Mouse (Mus musculus): ENCODE results near the gene Atoh8. TPM values are rescaled to one million over a fixed set of nuclear protein-coding genes. Genes with fewer than 3 reads are reported as not detected.

Gene Atoh8
- polyA plus RNA-seq, 1 experiment from 2014 or later, result 3.9 TPM

DNA sequence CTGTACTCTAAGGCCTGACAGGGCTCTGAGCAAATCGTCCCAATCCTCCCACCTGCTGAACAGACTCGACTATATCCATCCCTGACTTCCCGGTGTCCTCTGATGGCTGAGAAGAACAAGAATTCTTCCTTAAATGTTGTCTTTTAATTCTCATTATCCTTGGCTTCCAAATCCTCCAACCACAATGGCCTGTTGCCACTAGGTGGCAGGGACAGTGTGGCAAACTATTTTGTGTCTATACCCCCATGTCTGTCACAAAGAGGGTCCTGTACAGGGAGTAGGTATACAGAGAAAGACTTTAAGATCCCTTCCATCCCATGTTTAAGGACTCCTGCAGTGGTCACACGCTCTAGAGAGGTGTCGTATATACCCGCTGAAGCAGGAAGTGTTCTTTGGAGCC is 14.1 kb downstream of the Atoh8 start:
- H3K4me1 ChIP-seq (replicated peaks), result peaks cover 77% of the 10 kb centered on the region

DNA sequence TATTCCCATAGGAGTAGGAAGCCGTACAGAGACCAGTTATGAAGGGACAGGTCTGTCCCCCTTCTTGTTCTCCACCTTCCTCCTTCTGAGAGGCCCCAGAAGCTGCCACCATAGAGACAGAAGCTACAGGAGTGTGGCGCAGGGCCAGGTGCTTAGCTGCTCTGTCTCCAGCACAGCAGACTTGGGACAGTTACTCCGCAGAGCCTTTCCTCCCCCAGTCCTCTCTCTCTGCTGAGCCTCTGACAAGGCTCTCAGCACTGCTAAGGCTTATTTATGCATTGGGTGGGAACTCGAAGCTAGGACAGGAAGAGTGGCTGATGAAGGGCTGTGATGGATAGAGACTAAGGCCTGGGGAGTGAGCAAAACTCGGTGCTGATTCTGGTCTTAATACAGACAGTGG is 15.8 kb downstream of the Atoh8 start:
- 53% methylated on average over 5 of the region's 5 CpGs for WGBS
- peak overlapping the region; percentile 17; the same call in 1 of the 2 replicates for H3K9ac ChIP-seq
- no peak overlapping the region for H3K4me3 ChIP-seq
- no peaks in the 10 kb centered on the region for H3K9me3 ChIP-seq
- no peak for ATAC-seq (ENCODE audit: low read depth)
- no peak overlapping the region for H3K4me2 ChIP-seq
- H3K36me3 ChIP-seq, result no peaks in the 10 kb centered on the region
- H3K27ac ChIP-seq (replicated peaks), result no peak overlapping the region
- H3K4me1 ChIP-seq (replicated peaks), result peaks cover 94% of the 10 kb centered on the region
- peaks cover 72% of the 10 kb centered on the region for H3K27me3 ChIP-seq

More for the DNA sequence above, 14.1 kb downstream of the Atoh8 start:
- peaks cover 82% of the 10 kb centered on the region for H3K27me3 ChIP-seq
- H3K4me2 ChIP-seq, result no peak overlapping the region
- no peak overlapping the region for H3K9ac ChIP-seq
- WGBS, result 41% methylated on average over 6 of the region's 6 CpGs
- ATAC-seq (ENCODE audit: low read depth), result no peak
- H3K9me3 ChIP-seq, result no peaks in the 10 kb centered on the region
- H3K4me3 ChIP-seq, result no peak overlapping the region
- H3K36me3 ChIP-seq, result no peaks in the 10 kb centered on the region
- no peak overlapping the region for H3K27ac ChIP-seq (replicated peaks)

DNA sequence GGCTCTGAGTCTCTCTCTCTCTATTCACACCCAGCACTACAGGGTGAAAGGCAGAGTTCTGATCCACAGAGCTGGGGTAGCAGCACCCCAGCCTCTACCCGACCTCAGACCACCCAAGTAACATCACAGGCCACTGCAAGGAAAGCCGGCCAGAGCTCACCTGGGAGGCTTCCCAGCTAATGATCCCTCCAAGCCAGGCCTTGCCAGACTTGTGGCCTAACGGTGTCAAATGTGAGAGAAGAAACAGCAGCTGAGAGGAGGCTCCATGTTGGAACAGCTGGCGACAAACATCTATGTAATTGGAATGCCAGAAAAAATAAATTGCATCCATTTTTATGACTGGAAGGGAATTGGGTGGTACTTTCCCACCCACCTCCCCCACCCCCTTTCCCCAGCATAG is 17.1 kb downstream of the Atoh8 start:
- H3K4me1 ChIP-seq (replicated peaks), result peaks cover 98% of the 10 kb centered on the region
- peaks cover 70% of the 10 kb centered on the region for H3K27me3 ChIP-seq
- peak overlapping the region; percentile 26; the same call in 1 of the 2 replicates for H3K9ac ChIP-seq
- no peak overlapping the region for H3K4me3 ChIP-seq
- no peak for ATAC-seq (ENCODE audit: low read depth)
- no peaks in the 10 kb centered on the region for H3K36me3 ChIP-seq
- no peak overlapping the region for H3K4me2 ChIP-seq
- peak overlapping the region; percentile 89 for H3K27ac ChIP-seq (replicated peaks)
- WGBS, result 31% methylated on average over 4 of the region's 4 CpGs
- no peaks in the 10 kb centered on the region for H3K9me3 ChIP-seq

DNA sequence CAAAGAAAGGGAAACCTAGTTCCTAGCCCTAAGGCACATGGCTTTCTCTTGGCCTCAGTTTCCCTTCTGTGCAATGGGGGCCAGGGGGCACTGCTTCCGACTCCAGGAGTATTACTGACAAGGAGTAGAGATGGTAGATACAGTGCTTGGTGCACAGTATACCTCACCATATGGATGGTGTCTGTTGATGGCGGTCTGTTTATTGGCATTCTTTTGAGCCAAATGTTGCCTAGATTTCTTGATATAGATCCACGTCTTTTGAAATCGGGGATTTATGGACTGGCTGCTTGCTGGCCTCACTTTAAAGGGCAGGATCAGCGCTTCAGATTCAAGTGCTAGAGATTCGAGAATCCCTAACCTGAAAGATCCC is 18.0 kb downstream of the Atoh8 start:
- no peaks in the 10 kb centered on the region for H3K9me3 ChIP-seq
- H3K4me3 ChIP-seq, result no peak overlapping the region
- H3K27ac ChIP-seq (replicated peaks), result peak overlapping the region; percentile 89
- H3K36me3 ChIP-seq, result no peaks in the 10 kb centered on the region
- peaks cover 70% of the 10 kb centered on the region for H3K27me3 ChIP-seq
- H3K9ac ChIP-seq, result peak overlapping the region; percentile 34; the same call in 1 of the 2 replicates
- 47% methylated on average over 6 of the region's 6 CpGs for WGBS
- ATAC-seq (ENCODE audit: low read depth), result peak; percentile 29; the same call in 1 of the 2 replicates
- peaks cover 90% of the 10 kb centered on the region for H3K4me1 ChIP-seq (replicated peaks)
- peak overlapping the region; percentile 52 for H3K4me2 ChIP-seq

DNA sequence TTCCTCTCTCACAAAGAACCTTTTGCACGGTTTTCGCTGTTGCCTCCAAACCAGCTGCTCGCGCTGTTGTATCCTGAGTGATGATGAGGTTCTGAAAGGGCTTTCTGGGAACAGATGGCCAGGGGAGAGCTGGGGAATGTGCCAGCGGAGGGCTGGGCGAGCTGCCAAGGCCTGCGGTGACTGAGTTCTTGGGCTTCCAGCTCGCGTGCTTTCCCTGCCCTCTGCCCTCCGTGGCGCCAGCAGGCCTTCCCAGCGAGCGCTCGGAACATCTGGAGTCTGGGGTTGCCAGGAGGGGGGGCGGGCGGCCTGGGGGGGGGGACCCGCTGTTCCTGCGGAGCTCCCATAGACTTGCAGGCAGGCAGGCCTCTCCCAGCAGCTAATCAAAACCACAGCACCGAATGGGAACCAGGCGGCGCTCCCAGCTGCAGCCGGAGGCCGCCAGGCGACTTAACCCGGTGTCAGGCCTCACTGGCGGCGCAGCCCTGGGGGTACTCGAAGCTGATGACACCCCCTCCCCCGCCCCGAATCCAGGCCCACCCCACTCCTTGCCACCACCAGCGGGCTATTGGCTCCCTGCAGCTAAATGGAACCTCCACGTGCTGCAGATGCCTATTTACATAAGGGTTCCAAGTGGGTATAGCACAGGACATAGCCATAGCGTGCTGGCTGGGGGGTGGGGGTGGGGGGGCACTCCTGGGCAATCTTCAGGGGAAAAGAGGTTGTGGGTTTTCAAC is 18.5 kb downstream of the Atoh8 start:
- peak; percentile 90 for ATAC-seq (ENCODE audit: low read depth)
- Histone ChIP-seq H3K9ac (peak overlapping the region; percentile 34; the same call in 1 of the 2 replicates), H3K27ac (replicated peaks) (peak overlapping the region; percentile 89)

DNA sequence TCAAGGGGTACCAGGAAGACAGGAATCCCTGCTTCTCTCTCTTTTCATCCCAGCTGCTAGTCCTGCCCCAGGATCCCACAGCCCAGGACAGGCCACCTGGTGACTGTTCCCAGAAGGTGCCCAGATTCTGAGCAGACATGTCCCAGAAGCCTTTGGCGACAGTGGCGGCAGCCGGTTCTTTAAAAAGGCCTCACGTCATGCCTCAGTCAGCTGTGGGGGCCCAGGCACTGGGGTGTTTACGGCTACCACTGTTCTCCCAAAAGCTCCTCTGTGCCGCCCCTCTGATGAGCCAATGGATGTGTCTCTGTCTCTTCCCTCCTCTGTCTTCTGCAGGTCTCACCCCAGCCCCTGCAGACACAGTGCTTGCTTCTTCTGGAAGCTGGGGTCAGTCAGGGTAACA is 19.8 kb downstream of the Atoh8 start:
- no peak overlapping the region for H3K4me3 ChIP-seq
- 0 out of 2 replicates have a peak overlapping the region, but pooled peaks have one; percentile 27 for H3K9ac ChIP-seq
- WGBS, result 14% methylated on average over 6 of the region's 6 CpGs
- H3K27me3 ChIP-seq, result peaks cover 70% of the 10 kb centered on the region
- H3K27ac ChIP-seq (replicated peaks), result peak overlapping the region; percentile 89
- no peaks in the 10 kb centered on the region for H3K9me3 ChIP-seq
- no peak for ATAC-seq (ENCODE audit: low read depth)
- H3K36me3 ChIP-seq, result no peaks in the 10 kb centered on the region
- 0 out of 2 replicates have a peak overlapping the region, but pooled peaks have one; percentile 52 for H3K4me2 ChIP-seq
- H3K4me1 ChIP-seq (replicated peaks), result peaks cover 83% of the 10 kb centered on the region

More for the DNA sequence above, 18.5 kb downstream of the Atoh8 start:
- Histone ChIP-seq H3K36me3 (no peaks in the 10 kb centered on the region), H3K4me2 (peak overlapping the region; percentile 52), H3K9me3 (no peaks in the 10 kb centered on the region), H3K4me3 (peak overlapping the region; percentile 13), H3K4me1 (replicated peaks) (peaks cover 85% of the 10 kb centered on the region), H3K27me3 (peaks cover 70% of the 10 kb centered on the region)
- WGBS, result 1% methylated on average over 33 of the region's 33 CpGs

DNA sequence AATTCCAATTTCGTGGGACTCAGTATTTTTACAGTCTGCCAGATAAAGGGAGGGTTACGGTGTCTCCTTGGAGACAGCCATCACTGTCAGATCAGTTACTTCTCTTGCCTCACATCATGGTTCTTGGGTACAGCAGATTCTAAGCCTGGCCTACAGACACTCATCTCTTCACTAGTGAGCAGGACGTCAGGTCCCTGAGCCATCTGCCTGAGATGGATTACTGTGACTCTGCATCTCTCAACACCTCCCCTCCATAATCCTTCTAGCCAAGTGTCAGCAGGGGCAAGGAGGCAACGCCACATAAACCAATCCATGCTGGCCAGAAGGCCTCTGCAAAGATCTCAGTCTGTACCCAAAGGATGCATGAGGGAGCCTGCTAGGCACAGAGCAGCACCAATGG is 24.0 kb downstream of the Atoh8 start:
- no peak for ATAC-seq (ENCODE audit: low read depth)
- peaks cover 67% of the 10 kb centered on the region for H3K27me3 ChIP-seq
- peaks cover 43% of the 10 kb centered on the region for H3K4me1 ChIP-seq (replicated peaks)
- H3K9ac ChIP-seq, result no peak overlapping the region
- H3K9me3 ChIP-seq, result no peaks in the 10 kb centered on the region
- no peak overlapping the region for H3K4me3 ChIP-seq
- H3K4me2 ChIP-seq, result no peak overlapping the region
- 55% methylated on average over 4 of the region's 4 CpGs for WGBS
- no peaks in the 10 kb centered on the region; the same call in 1 of the 2 replicates for H3K36me3 ChIP-seq
- H3K27ac ChIP-seq (replicated peaks), result no peak overlapping the region

DNA sequence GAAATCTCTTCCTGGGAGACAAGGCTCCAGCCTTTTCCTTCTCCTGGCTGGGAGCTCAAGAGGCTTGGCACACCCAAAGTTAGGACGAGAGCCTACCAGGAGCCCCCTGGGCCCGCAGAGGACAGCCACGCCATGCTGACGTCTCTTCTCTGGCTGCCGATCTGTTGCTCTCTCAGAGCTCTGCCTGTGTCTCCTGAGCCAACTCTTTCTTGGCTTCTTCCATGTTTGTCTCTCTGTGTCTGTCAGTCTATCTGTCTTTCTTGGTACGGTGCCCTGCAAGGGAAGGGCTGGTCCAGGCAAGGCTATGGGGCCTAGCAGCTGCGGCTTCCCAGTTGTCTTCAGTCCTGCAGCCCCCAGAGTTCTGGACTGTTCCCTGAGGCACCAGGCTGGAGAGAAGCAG is 24.6 kb downstream of the Atoh8 start:
- Histone ChIP-seq H3K4me2 (no peak overlapping the region), H3K27me3 (peaks cover 67% of the 10 kb centered on the region), H3K4me1 (replicated peaks) (peaks cover 37% of the 10 kb centered on the region), H3K9ac (no peak overlapping the region), H3K27ac (replicated peaks) (no peak overlapping the region), H3K36me3 (no peaks in the 10 kb centered on the region; the same call in 1 of the 2 replicates), H3K9me3 (no peaks in the 10 kb centered on the region), H3K4me3 (no peak overlapping the region)
- 91% methylated on average over 7 of the region's 7 CpGs for WGBS
- ATAC-seq (ENCODE audit: low read depth), result no peak

DNA sequence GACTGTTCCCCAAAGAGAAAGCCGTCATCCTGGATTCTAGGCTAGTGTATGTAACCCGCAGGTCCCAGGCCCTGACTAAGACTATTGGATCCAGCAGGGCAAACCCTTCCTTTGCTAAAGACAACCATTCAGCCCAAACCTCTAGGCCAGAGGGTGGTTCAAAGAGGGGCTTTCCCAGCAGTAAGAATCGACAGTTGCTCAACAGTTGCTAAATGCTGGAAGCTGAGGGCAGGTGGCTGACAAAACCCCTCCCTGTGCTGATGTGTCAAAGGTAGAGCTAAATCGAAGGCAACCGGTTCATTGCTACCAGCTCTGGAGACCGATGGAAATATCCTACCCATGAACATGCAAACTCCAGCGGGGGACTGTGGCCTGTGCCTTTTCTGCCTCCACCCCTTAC is 25.6 kb downstream of the Atoh8 start:
- 92% methylated on average over 7 of the region's 7 CpGs for WGBS
- no peak overlapping the region for H3K9ac ChIP-seq
- peaks cover 71% of the 10 kb centered on the region for H3K27me3 ChIP-seq
- H3K9me3 ChIP-seq, result no peaks in the 10 kb centered on the region
- H3K4me3 ChIP-seq, result no peak overlapping the region
- no peak overlapping the region for H3K27ac ChIP-seq (replicated peaks)
- H3K4me2 ChIP-seq, result no peak overlapping the region
- no peaks in the 10 kb centered on the region; the same call in 1 of the 2 replicates for H3K36me3 ChIP-seq
- peaks cover 26% of the 10 kb centered on the region for H3K4me1 ChIP-seq (replicated peaks)
- no peak for ATAC-seq (ENCODE audit: low read depth)

DNA sequence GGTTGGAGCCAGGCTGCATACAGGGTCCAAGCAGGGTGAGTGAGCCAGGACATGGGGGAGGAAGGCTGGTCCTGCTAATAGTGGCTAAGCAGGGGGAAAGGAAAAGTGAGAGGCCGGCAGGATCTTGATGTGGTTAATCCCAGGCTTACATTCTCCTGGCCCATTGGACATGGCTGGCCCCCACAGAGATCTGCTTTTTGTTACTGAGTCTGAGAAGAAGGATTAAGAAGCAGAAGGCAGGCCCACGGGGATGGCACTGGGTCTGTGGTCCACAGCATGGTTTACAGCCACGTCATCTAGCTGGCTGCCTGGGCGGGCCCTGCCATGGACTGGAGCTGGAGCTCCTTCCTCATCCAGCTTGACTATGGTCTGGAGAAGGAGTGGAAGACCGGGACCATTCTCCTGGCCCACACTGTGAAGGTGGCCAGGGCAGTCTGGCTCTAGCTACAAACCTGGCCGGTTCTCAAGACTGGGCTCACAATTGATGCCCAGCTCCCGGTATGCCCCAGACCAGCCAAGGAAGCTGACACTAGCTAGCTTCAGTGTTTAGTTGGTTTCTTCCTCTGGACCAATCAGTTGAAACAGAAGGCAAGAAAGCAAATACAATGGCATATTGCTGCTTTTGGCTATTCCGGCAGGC is 26.9 kb downstream of the Atoh8 start:
- WGBS, result 87% methylated on average over 8 of the region's 8 CpGs
- H3K9me3 ChIP-seq, result no peaks in the 10 kb centered on the region
- H3K4me2 ChIP-seq, result no peak overlapping the region
- no peak overlapping the region for H3K4me3 ChIP-seq
- no peak overlapping the region for H3K27ac ChIP-seq (replicated peaks)
- H3K9ac ChIP-seq, result no peak overlapping the region
- ATAC-seq (ENCODE audit: low read depth), result no peak
- H3K4me1 ChIP-seq (replicated peaks), result peaks cover 14% of the 10 kb centered on the region
- no peaks in the 10 kb centered on the region; the same call in 1 of the 2 replicates for H3K36me3 ChIP-seq
- peaks cover 68% of the 10 kb centered on the region for H3K27me3 ChIP-seq

DNA sequence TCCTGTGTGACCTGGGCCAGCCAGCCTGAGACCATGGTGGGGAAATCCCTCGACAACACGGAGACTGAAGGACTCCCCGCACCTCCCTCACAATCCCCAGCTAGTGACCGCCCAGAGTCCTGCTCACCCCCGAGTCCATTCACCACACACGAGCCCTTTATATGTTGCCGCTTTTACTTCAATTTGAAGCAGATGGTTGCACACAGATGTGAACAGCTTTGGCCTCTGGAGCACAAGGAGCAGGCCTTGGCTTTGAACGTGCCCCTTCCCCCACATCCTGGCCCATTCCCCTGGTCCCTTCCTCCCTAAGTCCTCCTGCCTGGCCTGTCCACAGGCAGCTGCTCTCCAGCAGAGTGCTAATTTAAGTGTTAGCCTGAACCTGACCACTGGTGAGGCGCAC is 29.4 kb downstream of the Atoh8 start:
- Histone ChIP-seq H3K27me3 (peaks cover 44% of the 10 kb centered on the region), H3K4me3 (no peak overlapping the region), H3K9me3 (no peaks in the 10 kb centered on the region), H3K36me3 (no peaks in the 10 kb centered on the region; the same call in 1 of the 2 replicates), H3K4me2 (no peak overlapping the region), H3K9ac (no peak overlapping the region), H3K4me1 (replicated peaks) (peaks cover 9% of the 10 kb centered on the region), H3K27ac (replicated peaks) (no peak overlapping the region)
- ATAC-seq (ENCODE audit: low read depth), result no peak
- 79% methylated on average over 9 of the region's 9 CpGs for WGBS

DNA sequence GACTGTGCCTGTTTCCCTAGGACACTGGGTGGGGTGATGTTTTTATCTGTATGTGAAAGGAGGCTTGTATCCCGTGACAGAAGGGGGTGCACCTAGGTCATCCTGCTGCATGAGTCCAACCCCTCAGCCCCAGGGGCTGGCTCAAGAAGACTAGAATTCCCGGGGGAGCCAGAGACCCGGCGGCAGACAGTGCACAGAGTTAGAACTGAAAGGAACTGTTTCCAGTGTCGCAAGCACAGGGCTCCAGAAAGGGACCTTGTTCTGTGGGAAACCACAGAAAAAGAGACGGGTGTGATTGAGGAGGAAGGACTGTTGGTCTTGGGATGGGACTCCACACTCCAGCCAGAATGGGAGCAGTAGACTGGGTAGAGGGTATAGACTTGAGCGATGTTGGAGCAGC is 30.5 kb downstream of the Atoh8 start:
- Histone ChIP-seq H3K4me2 (no peak overlapping the region), H3K4me1 (replicated peaks) (peaks cover 14% of the 10 kb centered on the region), H3K27me3 (peaks cover 33% of the 10 kb centered on the region), H3K9ac (no peak overlapping the region), H3K9me3 (no peaks in the 10 kb centered on the region), H3K27ac (replicated peaks) (no peak overlapping the region), H3K4me3 (no peak overlapping the region), H3K36me3 (no peaks in the 10 kb centered on the region; the same call in 1 of the 2 replicates)
- no peak for ATAC-seq (ENCODE audit: low read depth)
- WGBS, result 77% methylated on average over 7 of the region's 7 CpGs
